Mouse (Mus musculus): ENCODE results near the gene Uimc1.

Uimc1 gene

GRCm38 (mm10) chr13:54995161-54995560 is 104.9 kb downstream of the Uimc1 start:
- DNase-seq (ENCODE audit: low read depth, low spot score): no peak

- DNase-seq (ENCODE audit: low read depth, low spot score): no peak
Observed at GRCm38 (mm10) chr13:54994576-54994975, 105.5 kb downstream of the Uimc1 start.

- DNase-seq (ENCODE audit: low read depth, low spot score): no peak
Observed at GRCm38 (mm10) chr13:54992215-54992614, 107.9 kb downstream of the Uimc1 start.

- DNase-seq (ENCODE audit: low read depth, low spot score): no peak
Observed at GRCm38 (mm10) chr13:54988181-54988760, 111.8 kb downstream of the Uimc1 start.

GRCm38 (mm10) chr13:54987405-54987804 is 112.7 kb downstream of the Uimc1 start:
- no peak for DNase-seq (ENCODE audit: low read depth, low spot score)

GRCm38 (mm10) chr13:54983614-54984013 is 116.5 kb downstream of the Uimc1 start:
- DNase-seq (ENCODE audit: low read depth, low spot score): no peak

GRCm38 (mm10) chr13:54983001-54983400 is 117.1 kb downstream of the Uimc1 start:
- DNase-seq (ENCODE audit: low read depth, low spot score): no peak

GRCm38 (mm10) chr13:54980957-54981356 is 119.1 kb downstream of the Uimc1 start:
- no peak for DNase-seq (ENCODE audit: low read depth, low spot score)

GRCm38 (mm10) chr13:54978804-54979203 is 121.3 kb downstream of the Uimc1 start:
- no peak for DNase-seq (ENCODE audit: low read depth, low spot score)

All from retina, postnatal 7 days (tissue).